Comparison of ENCODE assay signal across 9 mouse cellular contexts in genomic region chr5:110639459-110639858, GRCm38 (mm10). TPM values are rescaled to one million over a fixed set of nuclear protein-coding genes. Genes with fewer than 3 reads are reported as not detected.
A peak's percentile ranks its signal among the peaks of the same experiment; 100 is the strongest.
DNase-seq lines count a peak whose midpoint lies in the region; ATAC-seq and TF ChIP-seq lines count a peak whose summit lies in the region.
"Had no signal": no experiment of that assay in that cellular context is flagged by ENCODE, and none has a peak within 500 bp of the region (broad histone marks: within the 10 kb centered on the region; RNA-seq: fewer than 3 reads in every experiment).

No protein-coding gene starts in this region.

- no peaks in the 10 kb centered on the region for H3K4me1 ChIP-seq in embryonic facial prominence, embryonic 12.5 days
- H3K4me1 ChIP-seq in heart, embryonic 15.5 days (replicated peaks): no peaks in the 10 kb centered on the region
- H3K4me1 ChIP-seq in liver, embryonic 14.5 days (replicated peaks; ENCODE audit: control insufficient read depth in 2 of 2, insufficient read depth in 2 of 2, low read length in 1 of 2): no peaks in the 10 kb centered on the region
- 0 out of 2 replicates have a peak, but pooled peaks cover 3% of the 10 kb centered on the region for H3K4me1 ChIP-seq in neural tube, embryonic 13.5 days (replicated peaks)
- H3K4me1 ChIP-seq: midbrain, embryonic 12.5 days had no signal

- H3K27me3 ChIP-seq in embryonic facial prominence, embryonic 12.5 days: no peaks in the 10 kb centered on the region
- peaks cover 12% of the 10 kb centered on the region for H3K27me3 ChIP-seq in heart, embryonic 15.5 days
- H3K27me3 ChIP-seq in liver, embryonic 14.5 days (ENCODE audit: control insufficient read depth, insufficient read depth, low read length): no peaks in the 10 kb centered on the region
- peaks cover 8% of the 10 kb centered on the region for H3K27me3 ChIP-seq in neural tube, embryonic 13.5 days

- no peaks in the 10 kb centered on the region for H3K9me3 ChIP-seq in embryonic facial prominence, embryonic 12.5 days
- H3K9me3 ChIP-seq in heart, embryonic 15.5 days (replicated peaks): no peaks in the 10 kb centered on the region
- H3K9me3 ChIP-seq in liver, embryonic 14.5 days (ENCODE audit: control insufficient read depth, low read length): no peaks in the 10 kb centered on the region
- no peaks in the 10 kb centered on the region for H3K9me3 ChIP-seq in neural tube, embryonic 13.5 days
- H3K9me3 ChIP-seq: midbrain, embryonic 12.5 days had no signal

- H3K27ac ChIP-seq in embryonic facial prominence, embryonic 12.5 days: no peak overlapping the region
- H3K27ac ChIP-seq in heart, embryonic 15.5 days: no peak overlapping the region
- no peak overlapping the region for H3K27ac ChIP-seq in liver, embryonic 14.5 days
- no peak overlapping the region for H3K27ac ChIP-seq in neural tube, embryonic 13.5 days (replicated peaks)
- H3K27ac ChIP-seq: midbrain, embryonic 12.5 days had no signal

- no peak overlapping the region; the same call in 1 of the 2 replicates for H3K9ac ChIP-seq in embryonic facial prominence, embryonic 12.5 days
- H3K9ac ChIP-seq in heart, embryonic 15.5 days: no peak overlapping the region
- H3K9ac ChIP-seq in liver, embryonic 14.5 days (replicated peaks): no peak overlapping the region
- H3K9ac ChIP-seq in neural tube, embryonic 13.5 days: peak overlapping the region; percentile 23; the same call in 1 of the 2 replicates
- H3K9ac ChIP-seq: midbrain, embryonic 12.5 days had no signal

- peak overlapping the region; percentile 40 for H3K4me2 ChIP-seq in embryonic facial prominence, embryonic 12.5 days (replicated peaks)
- H3K4me2 ChIP-seq in heart, embryonic 15.5 days: peak overlapping the region; percentile 48
- peak overlapping the region; percentile 40 for H3K4me2 ChIP-seq in liver, embryonic 14.5 days (ENCODE audit: low read depth)
- H3K4me2 ChIP-seq in neural tube, embryonic 13.5 days: peak overlapping the region; percentile 35; the same call in 1 of the 2 replicates
- H3K4me2 ChIP-seq: midbrain, embryonic 12.5 days had no signal

- ATAC-seq in embryonic facial prominence, embryonic 12.5 days (ENCODE audit: insufficient number of reproducible peaks, insufficient read depth, low FRiP score, low TSS enrichment): no peak
- ATAC-seq in heart, embryonic 15.5 days (replicated peaks; ENCODE audit: insufficient number of reproducible peaks, insufficient read depth, low FRiP score, low read depth): no peak
- no peak for ATAC-seq in liver, embryonic 14.5 days (ENCODE audit: insufficient read depth)
- ATAC-seq in neural tube, embryonic 13.5 days (ENCODE audit: low read depth): no peak

- peak; percentile 88 for TF ChIP-seq CTCF in liver, embryonic 14.5 days (IDR thresholded peaks at IDR 0.05; ENCODE audit: low read depth)

- no peaks in the 10 kb centered on the region for H3K36me3 ChIP-seq in embryonic facial prominence, embryonic 12.5 days
- no peaks in the 10 kb centered on the region for H3K36me3 ChIP-seq in heart, embryonic 15.5 days
- no peaks in the 10 kb centered on the region for H3K36me3 ChIP-seq in liver, embryonic 14.5 days (replicated peaks; ENCODE audit: control insufficient read depth, insufficient read depth, low read depth)
- no peaks in the 10 kb centered on the region for H3K36me3 ChIP-seq in neural tube, embryonic 13.5 days
- H3K36me3 ChIP-seq: midbrain, embryonic 12.5 days had no signal

- 27% methylated on average over 12 of the region's 12 CpGs for WGBS in embryonic facial prominence, embryonic 12.5 days
- 17% methylated on average over 12 of the region's 12 CpGs for WGBS in heart, embryonic 15.5 days
- 18% methylated on average over 12 of the region's 12 CpGs for WGBS in liver, embryonic 14.5 days (ENCODE audit: insufficient replicate concordance)
- 26% methylated on average over 12 of the region's 12 CpGs for WGBS in neural tube, embryonic 13.5 days

- DNase-seq in CD4-positive, CD25-positive, alpha-beta regulatory T cell, adult 2 months (ENCODE audit: low read depth, low spot score): peak; percentile 89
- peak; percentile 76 for DNase-seq in adrenal gland, postnatal 10 days
- DNase-seq in kidney, postnatal 4 days: peak; percentile 80 to 83
- peak; percentile 55 to 57 (median 55) for DNase-seq in liver, embryonic 14.5 days (ENCODE audit: low read depth in 3 of 3, low spot score in 3 of 3)
- DNase-seq in telencephalon, adult 2 months (ENCODE audit: low read depth, low spot score): peak; percentile 75

- no peak for TF ChIP-seq EP300 in liver, embryonic 14.5 days (IDR thresholded peaks at IDR 0.05; ENCODE audit: low read depth)

- no peak overlapping the region for H3K4me3 ChIP-seq in embryonic facial prominence, embryonic 12.5 days
- H3K4me3 ChIP-seq in heart, embryonic 15.5 days: no peak overlapping the region
- H3K4me3 ChIP-seq in liver, embryonic 14.5 days (ENCODE audit: insufficient read depth in 1 of 2, low read depth in 2 of 2, low read length in 2 of 2): no peak overlapping the region
- no peak overlapping the region for H3K4me3 ChIP-seq in neural tube, embryonic 13.5 days
- H3K4me3 ChIP-seq: midbrain, embryonic 12.5 days had no signal

RNA-seq across cellular contexts. Expression of gene Noc4l, which starts 13.8 kb away (rescaled TPM):
- total RNA-seq in adrenal gland, postnatal 10 days (2021): 10 to 100 TPM; 18.2 to 19.1 TPM
- 53.4 and 60.9 TPM in 2 replicates for polyA plus RNA-seq in embryonic facial prominence, embryonic 12.5 days (2016; fragmentation: Nextera tagmentation; extraction: Ambion mirVana)
- polyA plus RNA-seq in heart, embryonic 15.5 days (2015; fragmentation: Nextera tagmentation; extraction: Ambion mirVana): 24.1 and 39.4 TPM in 2 replicates
- polyA plus RNA-seq in liver, embryonic 14.5 days (2012; rRNA removed): 56.0 and 61.8 TPM in 2 replicates
- polyA plus RNA-seq in liver, embryonic 14.5 days (2014; fragmentation: Nextera tagmentation; extraction: Ambion mirVana): 36.9 and 40.3 TPM in 2 replicates
- polyA plus RNA-seq in neural tube, embryonic 13.5 days (2015; fragmentation: Nextera tagmentation; extraction: Ambion mirVana): 38.4 and 47.3 TPM in 2 replicates

RNA-seq across cellular contexts. Expression of gene Ddx51, which starts 13.8 kb away (rescaled TPM):
- total RNA-seq in adrenal gland, postnatal 10 days (2021): 10 to 100 TPM; 16.0 to 17.6 TPM
- polyA plus RNA-seq in embryonic facial prominence, embryonic 12.5 days (2016; fragmentation: Nextera tagmentation; extraction: Ambion mirVana): 41.3 and 46.7 TPM in 2 replicates
- polyA plus RNA-seq in heart, embryonic 15.5 days (2015; fragmentation: Nextera tagmentation; extraction: Ambion mirVana): 11.2 and 11.8 TPM in 2 replicates
- polyA plus RNA-seq in liver, embryonic 14.5 days (2012; rRNA removed): 6.8 and 9.1 TPM in 2 replicates
- polyA plus RNA-seq in liver, embryonic 14.5 days (2014; fragmentation: Nextera tagmentation; extraction: Ambion mirVana): 9.2 and 13.4 TPM in 2 replicates
- 16.7 and 22.0 TPM in 2 replicates for polyA plus RNA-seq in neural tube, embryonic 13.5 days (2015; fragmentation: Nextera tagmentation; extraction: Ambion mirVana)
